Mouse (Mus musculus) gastrocnemius, adult 2 months (tissue): Measurements from ENCODE around the gene Ddah2. TPM values are rescaled to one million over a fixed set of nuclear protein-coding genes. Genes with fewer than 3 reads are reported as not detected.

Experiments
- DNase-seq: peaks from one replicate; pipeline ENCODE4 v3.0.0; 2022
- H3K27ac ChIP-seq: fragments of 200-600 bp; 2 replicates; pipeline ENCODE4 v1.8.1; 2022; ENCODE audit warnings: mild to moderate bottlenecking
- H3K4me3 ChIP-seq: fragments of 200-600 bp; 2 replicates; pipeline ENCODE4 v1.8.1; 2022; ENCODE audit warnings: mild to moderate bottlenecking, moderate library complexity
- CTCF ChIP-seq: fragments of 200-600 bp; IDR thresholded peaks from 2 replicates; pipeline ENCODE4 v1.8.1; 2022; ENCODE audit warnings: antibody characterized with exemption, mild to moderate bottlenecking, moderate library complexity
- intact Hi-C: fragments of 180-260 bp; cut with DNase I; formaldehyde crosslinking; loops from one replicate; pipeline ENCODE4 v1.15.1; 2025
- total RNA-seq, 2 experiments: library from RNA; stranded (reverse); gene quantifications; 2 replicates each; pipeline ENCODE4 v1.2.3; 2021

The Ddah2 gene
- total RNA-seq, 2 experiments from 2014 or later, result 6.9 to 9.3 TPM

DNA sequence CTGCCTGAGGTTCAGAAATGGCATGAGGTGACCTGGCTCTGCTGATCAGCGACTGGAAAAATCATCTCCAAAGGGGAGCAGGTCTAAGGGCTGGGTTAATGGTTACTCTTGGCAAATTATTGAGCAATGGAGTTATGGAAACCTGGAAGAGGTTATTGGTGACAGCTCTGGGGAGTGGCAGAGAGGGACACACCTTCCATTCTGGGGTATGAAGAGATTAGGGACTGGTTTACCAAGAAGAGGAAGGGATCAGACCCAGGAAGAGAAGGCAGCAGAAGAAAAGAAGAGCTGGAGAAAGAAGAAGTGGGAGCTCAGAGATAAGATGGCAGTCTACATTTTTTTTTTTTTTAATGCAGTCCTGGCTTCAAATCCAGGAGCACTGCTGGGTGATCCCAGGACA lies 11.1 kb upstream of the Ddah2 start:
- no peak for DNase-seq
- peak overlapping the region; percentile 91 for H3K27ac ChIP-seq
- intact Hi-C loops, result no loop called here
- peak overlapping the region; percentile 47 for H3K4me3 ChIP-seq
- no peak for TF ChIP-seq CTCF

DNA sequence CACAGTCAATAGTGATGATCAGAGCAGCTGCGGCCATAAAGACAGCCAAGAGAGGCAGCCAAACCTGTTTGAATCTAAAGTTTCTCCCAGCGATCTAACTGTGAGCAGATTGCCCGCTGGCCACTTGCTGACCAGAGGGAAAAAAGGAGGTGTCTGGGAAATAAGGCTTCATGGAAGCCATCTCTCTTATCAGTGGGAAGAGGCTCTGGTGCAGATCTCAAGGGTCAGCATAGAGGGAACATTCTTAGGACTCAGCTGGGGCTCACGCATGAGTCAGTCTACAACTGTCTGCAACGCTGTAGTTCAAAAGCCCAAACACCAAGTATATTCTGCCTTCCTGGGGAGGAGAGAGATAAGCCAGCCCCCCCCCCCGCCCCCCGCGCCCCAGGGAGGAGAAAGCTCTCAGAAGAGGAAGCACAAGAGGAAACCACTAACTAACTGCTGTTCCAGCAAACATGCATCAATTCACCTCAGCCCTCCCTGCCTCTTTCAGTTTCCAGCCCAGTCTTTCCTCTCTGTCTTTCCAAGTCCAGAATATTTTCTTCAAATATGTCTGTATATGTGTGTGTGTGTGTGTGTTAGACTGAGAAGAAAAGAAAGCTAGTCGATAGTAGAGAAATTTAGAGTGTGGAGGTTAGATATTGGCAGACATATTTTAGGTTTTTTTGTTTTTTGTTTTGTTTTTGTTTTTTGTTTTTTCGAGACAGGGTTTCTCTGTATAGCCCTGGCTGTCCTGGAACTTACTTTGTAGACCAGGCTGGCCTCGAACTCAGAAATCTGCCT lies 10.5 kb upstream of the Ddah2 start:
- TF ChIP-seq CTCF, result no peak
- Histone ChIP-seq H3K4me3 (peak overlapping the region; percentile 47), H3K27ac (peak overlapping the region; percentile 91)
- intact Hi-C loops, result no loop called here
- DNase-seq, result no peak

DNA sequence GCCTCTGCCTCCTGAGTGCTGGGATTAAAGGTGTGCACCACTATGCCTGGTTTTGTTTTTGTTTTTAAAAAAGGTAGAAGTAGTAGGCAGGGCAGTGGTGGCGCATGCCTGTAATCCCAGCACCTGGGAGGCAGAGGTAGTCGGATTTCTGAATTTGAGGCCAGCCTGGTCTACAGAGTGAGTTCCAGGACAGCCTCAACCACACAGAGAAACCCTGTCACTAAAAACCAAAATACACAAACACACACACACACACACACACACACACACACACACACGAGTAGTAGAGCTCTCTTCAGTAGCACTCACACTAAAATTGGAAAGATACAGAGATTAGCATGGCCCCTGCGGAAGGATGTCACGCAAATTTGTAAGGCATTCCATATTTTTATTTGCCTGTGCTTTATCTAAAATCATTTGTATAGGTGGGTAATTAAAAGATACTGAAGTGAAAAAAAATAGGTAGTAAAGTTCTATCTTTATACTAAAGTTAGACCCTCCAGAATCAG lies 9.8 kb upstream of the Ddah2 start:
- Histone ChIP-seq H3K4me3 (no peak overlapping the region), H3K27ac (peak overlapping the region; percentile 91)
- TF ChIP-seq CTCF, result no peak
- no peak for DNase-seq
- intact Hi-C loops, result no loop called here

DNA sequence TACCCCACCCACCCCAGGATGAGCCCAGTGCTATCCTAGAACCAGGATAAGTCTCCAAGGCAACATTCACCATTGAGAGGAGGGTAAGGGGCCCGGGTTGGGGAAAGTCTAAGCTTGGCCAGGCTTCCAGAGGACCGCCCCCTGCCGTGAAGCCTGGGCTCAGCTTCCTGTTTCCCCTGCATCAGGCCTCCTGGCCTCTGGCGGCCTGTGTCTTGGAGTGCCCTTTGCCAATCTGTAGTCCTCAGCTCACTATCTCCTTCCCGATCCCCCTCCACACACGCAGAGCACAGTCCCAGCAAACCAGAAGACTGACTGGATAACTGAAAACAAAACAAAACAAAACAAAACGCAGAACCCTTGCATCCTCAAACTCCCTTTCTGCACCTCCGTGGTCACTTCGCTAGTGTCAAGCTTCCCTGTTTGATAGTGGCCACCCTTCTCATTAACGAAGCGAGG lies 9.2 kb upstream of the Ddah2 start, which contains the start of gene Clic1:
Gene Clic1 (plus strand): TSS at position 406 of the 456 bp plus-strand sequence.
- TF ChIP-seq CTCF, result peak; percentile 13; the same call in 1 of the 2 replicates
- Histone ChIP-seq H3K4me3 (peak within 1 kb of the TSS; percentile 82), H3K27ac (peak within 1 kb of the TSS; percentile 91)
- intact Hi-C loops, result no loop called here
- DNase-seq, result peak; percentile 61

DNA sequence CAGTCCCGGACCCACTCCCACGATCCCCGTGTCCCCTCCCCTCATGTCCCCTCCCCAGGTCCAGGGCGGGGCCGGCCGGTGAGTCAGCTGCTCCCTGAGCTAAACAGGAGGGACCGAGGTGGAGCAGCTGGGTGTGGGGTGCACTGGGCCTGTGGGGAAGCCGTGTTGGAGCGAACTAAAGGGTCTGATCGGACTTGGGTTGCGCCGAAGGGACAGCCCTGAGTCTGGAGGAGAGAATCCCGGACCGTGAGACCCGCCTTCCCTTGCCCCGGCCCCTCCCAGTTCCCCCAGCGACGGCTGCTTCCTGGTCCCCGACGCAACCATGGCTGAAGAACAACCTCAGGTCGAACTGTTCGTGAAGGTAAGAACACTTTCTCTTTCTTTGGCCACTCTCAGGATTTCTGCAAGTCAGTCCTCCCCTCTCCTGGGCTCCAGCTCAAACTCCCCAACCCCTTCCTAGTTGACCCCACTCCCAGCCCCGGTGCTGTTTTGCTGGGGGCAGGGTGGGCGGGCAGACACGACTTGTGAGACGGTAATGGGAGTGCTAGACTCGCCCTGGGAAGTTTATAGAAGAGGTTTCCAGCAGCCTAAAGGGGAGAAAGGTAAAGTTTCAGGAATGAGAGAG lies 8.6 kb upstream of the Ddah2 start:
- intact Hi-C loops, result no loop called here
- TF ChIP-seq CTCF, result no peak
- Histone ChIP-seq H3K4me3 (peak overlapping the region; percentile 82), H3K27ac (peak overlapping the region; percentile 91)
- peak; percentile 82 for DNase-seq

DNA sequence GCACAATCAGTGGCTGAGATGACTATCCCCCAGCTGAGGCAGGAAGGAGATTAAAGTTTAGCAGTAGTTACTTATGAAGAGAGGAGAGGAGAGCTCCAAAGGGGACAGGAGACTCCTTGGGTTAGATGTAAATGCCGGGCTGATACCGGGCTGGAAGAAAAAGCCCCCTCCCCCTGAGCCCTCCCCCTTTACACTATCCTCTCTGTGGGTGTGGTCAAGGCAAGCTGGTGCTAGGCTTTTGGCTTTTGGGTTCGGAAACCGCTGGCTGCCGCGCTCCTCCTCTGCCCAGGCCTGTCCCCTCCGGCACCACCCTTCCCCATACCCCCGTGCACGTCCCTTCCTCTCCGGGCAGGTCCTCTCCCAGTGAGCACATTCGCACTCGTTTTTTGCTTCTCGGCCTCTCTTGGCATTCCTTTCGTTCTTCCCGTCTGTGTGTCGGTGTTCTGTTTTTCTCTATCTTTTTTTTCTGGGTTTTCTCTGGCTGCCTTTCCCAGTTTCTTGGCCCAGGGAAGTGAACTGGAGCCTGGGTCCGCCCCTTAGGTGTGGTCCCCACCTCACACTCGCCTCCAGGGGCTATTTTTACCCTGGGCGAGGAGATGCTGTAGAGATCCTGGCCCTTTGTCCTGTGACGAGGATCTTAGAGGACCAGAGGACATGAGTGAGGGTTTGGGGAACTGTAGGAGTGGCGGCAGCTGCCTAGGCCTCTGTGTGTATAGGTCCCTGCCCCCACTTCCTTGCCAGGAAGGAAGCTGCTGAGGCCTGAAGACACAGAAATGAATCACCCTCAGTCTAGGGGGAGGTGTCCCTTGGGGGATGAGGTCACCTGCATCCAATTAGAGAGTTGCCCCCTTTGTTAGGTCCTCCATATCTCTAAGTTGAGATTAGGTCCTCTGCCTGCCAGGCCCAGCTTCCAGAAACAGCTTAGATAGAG lies 7.4 kb upstream of the Ddah2 start:
- Histone ChIP-seq H3K27ac (peak overlapping the region; percentile 91), H3K4me3 (peak overlapping the region; percentile 82)
- DNase-seq, result peak; percentile 69
- no peak for TF ChIP-seq CTCF
- intact Hi-C loops, result no loop called here

DNA sequence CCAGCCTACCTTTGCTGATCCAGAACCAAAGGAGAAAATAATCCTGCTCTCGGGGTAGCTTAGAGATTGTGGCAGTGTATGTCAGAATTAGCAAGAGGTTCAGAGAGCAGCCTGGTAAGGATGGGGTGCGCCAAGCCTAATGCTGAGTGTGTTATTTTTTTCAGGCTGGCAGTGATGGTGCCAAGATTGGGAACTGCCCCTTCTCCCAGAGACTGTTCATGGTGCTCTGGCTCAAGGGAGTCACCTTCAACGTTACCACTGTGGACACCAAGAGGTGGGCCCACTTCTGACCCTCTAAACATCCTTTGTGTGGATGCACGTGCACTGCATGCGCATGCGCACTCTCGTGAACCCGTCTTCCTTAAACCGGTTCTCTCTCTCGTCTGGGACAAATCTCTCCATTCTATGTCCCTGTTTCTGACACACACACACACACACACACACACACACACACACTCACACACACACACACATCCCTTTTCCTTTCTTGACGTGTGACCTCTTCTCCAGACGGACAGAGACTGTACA lies 6.5 kb upstream of the Ddah2 start:
- H3K4me3 ChIP-seq, result peak overlapping the region; percentile 82
- no peak for TF ChIP-seq CTCF
- H3K27ac ChIP-seq, result peak overlapping the region; percentile 91
- no peak for DNase-seq
- intact Hi-C loops, result no loop called here

DNA sequence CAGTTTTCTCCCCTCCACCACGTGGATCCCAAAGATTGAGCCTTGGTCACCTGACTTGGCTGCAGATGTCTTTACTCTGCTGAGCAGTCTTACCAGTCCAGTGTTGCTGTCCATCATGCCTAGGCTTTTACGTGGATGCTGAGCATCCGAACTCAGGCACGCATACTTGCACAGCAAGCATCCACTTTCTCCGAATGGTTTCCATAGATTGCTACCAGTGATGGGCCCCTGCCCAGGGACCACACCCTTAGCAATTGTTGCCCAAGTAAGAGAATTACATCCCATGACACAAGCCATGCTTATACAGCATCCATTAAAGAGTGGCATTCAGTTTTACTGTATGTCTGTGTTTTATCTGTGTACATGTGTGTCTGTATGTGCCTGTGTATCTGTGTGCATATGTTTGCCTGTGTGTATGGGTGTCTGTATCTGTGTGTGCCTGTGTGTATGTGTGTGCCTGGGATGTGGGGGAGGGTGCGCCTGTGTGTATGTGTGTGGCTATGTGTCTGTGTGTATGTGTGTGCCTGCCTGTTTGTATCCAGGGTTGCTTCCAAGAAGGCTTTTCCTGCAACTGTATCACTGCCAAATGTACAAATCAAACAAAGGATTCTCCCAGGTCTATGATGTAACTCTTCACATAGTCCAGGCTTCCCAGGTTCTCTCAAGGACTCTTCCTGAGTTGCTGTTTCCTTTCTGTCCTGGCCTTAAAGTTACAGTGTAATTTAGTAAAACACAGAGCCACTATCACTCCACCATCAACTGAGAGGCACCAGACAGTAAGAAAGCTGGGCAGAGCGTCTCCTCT lies 2.9 kb upstream of the Ddah2 start:
- DNase-seq, result no peak
- no peak overlapping the region for H3K27ac ChIP-seq
- intact Hi-C loops, result no loop called here
- TF ChIP-seq CTCF, result no peak
- no peak overlapping the region for H3K4me3 ChIP-seq

DNA sequence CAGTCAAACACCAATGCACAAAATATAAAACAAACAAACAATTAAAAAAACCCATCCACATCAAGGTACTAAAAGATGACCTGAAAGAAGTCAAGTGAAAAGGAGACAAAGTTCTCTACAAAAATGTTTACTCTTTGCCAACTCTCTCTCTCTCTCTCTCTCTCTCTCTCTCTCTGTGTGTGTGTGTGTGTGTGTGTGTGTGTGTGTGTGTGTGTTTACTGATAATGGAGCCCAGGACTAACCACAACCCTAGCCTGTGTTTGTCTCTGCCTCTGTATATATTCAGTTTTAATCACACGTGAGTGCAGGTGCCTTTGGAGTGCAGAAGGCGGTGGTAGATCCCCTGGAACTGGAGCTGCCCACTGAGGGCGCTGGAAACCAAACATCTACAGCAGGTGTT lies 1.7 kb upstream of the Ddah2 start:
- no peak overlapping the region for H3K4me3 ChIP-seq
- DNase-seq, result no peak
- no peak for TF ChIP-seq CTCF
- intact Hi-C loops, result no loop called here
- H3K27ac ChIP-seq, result no peak overlapping the region

DNA sequence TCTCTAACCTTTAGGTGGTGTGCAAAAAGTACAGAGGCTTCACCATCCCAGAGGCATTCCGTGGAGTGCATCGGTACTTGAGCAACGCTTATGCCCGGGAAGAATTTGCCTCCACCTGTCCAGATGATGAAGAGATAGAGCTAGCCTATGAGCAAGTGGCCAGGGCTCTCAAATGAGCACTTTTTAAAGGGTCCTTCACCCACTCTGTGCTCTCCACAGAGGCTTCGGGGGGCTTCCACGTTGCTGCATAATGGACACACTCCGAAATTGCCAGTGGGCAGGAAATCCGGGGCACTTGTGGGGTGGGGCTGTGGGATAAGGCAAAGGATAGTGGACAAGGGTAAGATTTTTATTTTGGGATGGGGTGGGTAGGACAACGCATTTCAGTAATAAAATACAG lies 519 bp upstream of the Ddah2 start:
- peak overlapping the region; percentile 86 for H3K4me3 ChIP-seq
- no peak for TF ChIP-seq CTCF
- DNase-seq, result no peak
- intact Hi-C loops, result loop anchor here (2.0 kb wide), 1 partner anchor 38 kb away; no protein-coding TSS in a partner anchor
- H3K27ac ChIP-seq, result peak overlapping the region; percentile 91

DNA sequence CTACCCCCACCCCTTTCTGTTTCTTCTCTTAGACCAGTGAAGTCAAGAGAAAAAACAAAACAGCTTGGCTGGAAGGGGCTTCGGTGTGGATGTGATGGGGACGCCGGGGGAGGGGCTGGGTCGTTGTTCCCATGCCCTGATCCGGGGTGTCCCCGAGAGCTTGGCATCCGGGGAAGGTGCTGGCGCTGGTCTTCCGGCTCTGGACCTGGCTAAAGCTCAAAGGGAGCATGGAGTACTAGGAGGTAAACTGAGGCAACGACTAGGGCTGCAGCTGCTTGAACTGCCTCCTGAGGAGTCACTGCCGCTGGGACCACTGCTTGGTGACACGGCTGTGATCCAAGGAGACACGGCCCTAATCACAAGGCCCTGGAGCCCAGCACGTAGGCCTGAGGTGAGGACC lies 1.2 kb downstream of the Ddah2 start:
- H3K27ac ChIP-seq, result peak overlapping the region; percentile 91
- no peak for TF ChIP-seq CTCF
- DNase-seq, result no peak
- H3K4me3 ChIP-seq, result peak overlapping the region; percentile 86
- intact Hi-C loops, result no loop called here
